Mouse (Mus musculus): ENCODE measurements around the gene Vamp4. TPM values are rescaled to one million over a fixed set of nuclear protein-coding genes. Genes with fewer than 3 reads are reported as not detected.

Gene Vamp4
- total and polyA plus RNA-seq, 2 experiments from 2014 or later: 25.5 to 74.7 TPM

- H3K36me3 ChIP-seq (ENCODE audit: insufficient read depth, low read length): peaks cover 51% of the 10 kb centered on the region
- WGBS: 70% methylated on average over 1 of the region's 1 CpGs
- no peak for DNase-seq (ENCODE audit: low spot score)
- H3K4me1 ChIP-seq (ENCODE audit: insufficient read depth, low read length): 0 out of 2 replicates have a peak, but pooled peaks cover 3% of the 10 kb centered on the region
- no peak for TF ChIP-seq CTCF (IDR thresholded peaks at IDR 0.05)
- no peak overlapping the region for H3K4me3 ChIP-seq (ENCODE audit: low read depth, low read length)
- H3K4me2 ChIP-seq (ENCODE audit: low read depth, low read length, poor library complexity, severe bottlenecking): no peak overlapping the region
- H3K27me3 ChIP-seq (ENCODE audit: insufficient read depth, low read length): no peaks in the 10 kb centered on the region
- no peaks in the 10 kb centered on the region for H3K9me3 ChIP-seq (ENCODE audit: low read length)
- no peak for ATAC-seq (ENCODE audit: low FRiP score)
- H3K9ac ChIP-seq (replicated peaks; ENCODE audit: low read length, poor library complexity, severe bottlenecking): no peak overlapping the region
- H3K27ac ChIP-seq (ENCODE audit: low read depth, low read length): no peak overlapping the region
Observed at GRCm38 (mm10) chr1:162543231-162543630, 27.1 kb upstream of the Vamp4 start.

- Histone ChIP-seq H3K4me2 (ENCODE audit: low read depth, low read length, poor library complexity, severe bottlenecking) (peak overlapping the region; percentile 72), H3K36me3 (ENCODE audit: insufficient read depth, low read length) (peaks cover 28% of the 10 kb centered on the region), H3K9ac (replicated peaks; ENCODE audit: low read length, poor library complexity, severe bottlenecking) (peak overlapping the region; percentile 53), H3K27me3 (ENCODE audit: insufficient read depth, low read length) (no peaks in the 10 kb centered on the region), H3K4me1 (ENCODE audit: insufficient read depth, low read length) (0 out of 2 replicates have a peak, but pooled peaks cover 3% of the 10 kb centered on the region), H3K27ac (ENCODE audit: low read depth, low read length) (no peak overlapping the region), H3K4me3 (ENCODE audit: low read depth, low read length) (peak overlapping the region; percentile 59), H3K9me3 (ENCODE audit: low read length) (no peaks in the 10 kb centered on the region)
- ATAC-seq (ENCODE audit: low FRiP score) (no peak), DNase-seq (ENCODE audit: low spot score) (no peak)
- WGBS: 14% methylated on average over 10 of the region's 10 CpGs
- no peak for TF ChIP-seq CTCF (IDR thresholded peaks at IDR 0.05)
Observed at GRCm38 (mm10) chr1:162547607-162548006, 22.7 kb upstream of the Vamp4 start.

- no peaks in the 10 kb centered on the region for H3K27me3 ChIP-seq (ENCODE audit: insufficient read depth, low read length)
- TF ChIP-seq CTCF (IDR thresholded peaks at IDR 0.05): no peak
- peak within 1 kb of the TSS; percentile 53 for H3K9ac ChIP-seq (replicated peaks; ENCODE audit: low read length, poor library complexity, severe bottlenecking)
- ATAC-seq (ENCODE audit: low FRiP score): peak; percentile 99
- peaks cover 23% of the 10 kb centered on the region for H3K36me3 ChIP-seq (ENCODE audit: insufficient read depth, low read length)
- peak within 1 kb of the TSS; percentile 59 for H3K4me3 ChIP-seq (ENCODE audit: low read depth, low read length)
- H3K27ac ChIP-seq (ENCODE audit: low read depth, low read length): peak within 1 kb of the TSS; percentile 38; the same call in 1 of the 2 replicates
- under 1% methylated on average over 51 of the region's 52 CpGs for WGBS
- peak within 1 kb of the TSS; percentile 72 for H3K4me2 ChIP-seq (ENCODE audit: low read depth, low read length, poor library complexity, severe bottlenecking)
- no peaks in the 10 kb centered on the region for H3K9me3 ChIP-seq (ENCODE audit: low read length)
- DNase-seq (ENCODE audit: low spot score): peak; percentile 98
- 0 out of 2 replicates have a peak, but pooled peaks cover 3% of the 10 kb centered on the region for H3K4me1 ChIP-seq (ENCODE audit: insufficient read depth, low read length)
Observed at GRCm38 (mm10) chr1:162548016-162548916, 22.0 kb upstream of the Vamp4 start, which contains the start of gene Mettl13. TSS of gene Mettl13 (minus strand) at chr1:162548551.

GRCm38 (mm10) chr1:162548917-162549613 lies 21.2 kb upstream of the Vamp4 start:
- Histone ChIP-seq H3K4me2 (ENCODE audit: low read depth, low read length, poor library complexity, severe bottlenecking) (peak overlapping the region; percentile 72), H3K27me3 (ENCODE audit: insufficient read depth, low read length) (no peaks in the 10 kb centered on the region), H3K9ac (replicated peaks; ENCODE audit: low read length, poor library complexity, severe bottlenecking) (peak overlapping the region; percentile 20; the same call in 1 of the 2 replicates), H3K4me1 (ENCODE audit: insufficient read depth, low read length) (0 out of 2 replicates have a peak, but pooled peaks cover 3% of the 10 kb centered on the region), H3K36me3 (ENCODE audit: insufficient read depth, low read length) (peaks cover 18% of the 10 kb centered on the region), H3K9me3 (ENCODE audit: low read length) (no peaks in the 10 kb centered on the region), H3K27ac (ENCODE audit: low read depth, low read length) (peak overlapping the region; percentile 38; the same call in 1 of the 2 replicates), H3K4me3 (ENCODE audit: low read depth, low read length) (peak overlapping the region; percentile 59)
- WGBS: 67% methylated on average over 10 of the region's 10 CpGs
- DNase-seq (ENCODE audit: low spot score) (no peak), ATAC-seq (ENCODE audit: low FRiP score) (no peak)
- no peak for TF ChIP-seq CTCF (IDR thresholded peaks at IDR 0.05)

- WGBS: 76% methylated on average over 5 of the region's 5 CpGs
- H3K9ac ChIP-seq (replicated peaks; ENCODE audit: low read length, poor library complexity, severe bottlenecking): no peak overlapping the region
- no peak overlapping the region for H3K4me2 ChIP-seq (ENCODE audit: low read depth, low read length, poor library complexity, severe bottlenecking)
- no peaks in the 10 kb centered on the region for H3K9me3 ChIP-seq (ENCODE audit: low read length)
- peak; percentile 83 for TF ChIP-seq CTCF (IDR thresholded peaks at IDR 0.05)
- no peak overlapping the region for H3K4me3 ChIP-seq (ENCODE audit: low read depth, low read length)
- H3K36me3 ChIP-seq (ENCODE audit: insufficient read depth, low read length): peaks cover 11% of the 10 kb centered on the region
- ATAC-seq (ENCODE audit: low FRiP score) (no peak), DNase-seq (ENCODE audit: low spot score) (peak; percentile 58)
- H3K27ac ChIP-seq (ENCODE audit: low read depth, low read length): no peak overlapping the region
- no peaks in the 10 kb centered on the region for H3K27me3 ChIP-seq (ENCODE audit: insufficient read depth, low read length)
- H3K4me1 ChIP-seq (ENCODE audit: insufficient read depth, low read length): 0 out of 2 replicates have a peak, but pooled peaks cover 3% of the 10 kb centered on the region
Observed at GRCm38 (mm10) chr1:162549615-162550283, 20.6 kb upstream of the Vamp4 start.

All from midbrain, postnatal 0 days (tissue).